Mouse (Mus musculus): ENCODE data around the gene Gsk3a.
A peak's percentile ranks its signal among the peaks of the same experiment; 100 is the strongest.

The Gsk3a gene

DNA sequence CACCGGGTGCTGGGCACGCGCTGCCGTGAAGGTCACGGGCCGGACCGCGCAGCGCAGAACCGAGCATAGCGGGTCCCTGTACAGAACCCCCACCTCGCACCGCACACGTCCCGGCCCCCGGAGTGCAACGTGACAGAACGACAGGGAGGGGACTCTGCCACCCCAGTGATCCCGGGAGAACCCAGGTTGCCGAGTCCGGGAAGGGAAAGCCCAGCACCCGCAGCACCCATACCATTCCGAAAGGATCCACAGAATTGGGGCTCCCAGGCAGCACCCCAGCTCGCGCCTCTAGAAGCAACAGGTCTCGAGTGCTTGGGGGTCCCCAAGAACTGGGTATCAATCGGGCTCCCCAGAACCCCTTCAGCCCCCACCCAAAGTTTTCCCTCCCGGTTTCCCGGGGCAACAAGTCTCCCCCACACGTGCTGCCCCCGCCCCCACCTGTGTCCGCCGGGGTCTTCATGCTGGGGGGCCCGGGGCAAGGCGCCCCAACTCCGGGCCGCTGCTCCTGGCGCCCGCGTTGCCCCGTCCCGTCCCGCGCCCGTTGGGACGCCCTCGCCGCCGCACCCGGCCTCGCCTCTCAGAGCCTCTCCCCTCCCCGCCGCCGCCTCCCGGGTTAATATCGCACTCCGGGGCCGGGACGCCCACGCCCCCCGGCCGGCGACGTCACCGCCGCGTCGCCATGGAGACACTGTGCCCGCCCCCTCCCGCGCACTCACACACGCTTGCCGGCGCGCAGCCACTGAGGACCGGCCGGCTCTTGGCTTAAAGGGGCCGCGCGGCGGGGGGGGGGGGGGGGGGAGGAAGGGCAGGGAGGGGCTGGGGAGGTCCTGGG is 12.7 kb upstream of the Gsk3a start, which contains the start of gene Erf:
Gene Erf (minus strand): TSS at position 621 of the 832 bp plus-strand sequence.
- peak; percentile 94 for DNase-seq (ENCODE audit: low read depth, low spot score)

DNA sequence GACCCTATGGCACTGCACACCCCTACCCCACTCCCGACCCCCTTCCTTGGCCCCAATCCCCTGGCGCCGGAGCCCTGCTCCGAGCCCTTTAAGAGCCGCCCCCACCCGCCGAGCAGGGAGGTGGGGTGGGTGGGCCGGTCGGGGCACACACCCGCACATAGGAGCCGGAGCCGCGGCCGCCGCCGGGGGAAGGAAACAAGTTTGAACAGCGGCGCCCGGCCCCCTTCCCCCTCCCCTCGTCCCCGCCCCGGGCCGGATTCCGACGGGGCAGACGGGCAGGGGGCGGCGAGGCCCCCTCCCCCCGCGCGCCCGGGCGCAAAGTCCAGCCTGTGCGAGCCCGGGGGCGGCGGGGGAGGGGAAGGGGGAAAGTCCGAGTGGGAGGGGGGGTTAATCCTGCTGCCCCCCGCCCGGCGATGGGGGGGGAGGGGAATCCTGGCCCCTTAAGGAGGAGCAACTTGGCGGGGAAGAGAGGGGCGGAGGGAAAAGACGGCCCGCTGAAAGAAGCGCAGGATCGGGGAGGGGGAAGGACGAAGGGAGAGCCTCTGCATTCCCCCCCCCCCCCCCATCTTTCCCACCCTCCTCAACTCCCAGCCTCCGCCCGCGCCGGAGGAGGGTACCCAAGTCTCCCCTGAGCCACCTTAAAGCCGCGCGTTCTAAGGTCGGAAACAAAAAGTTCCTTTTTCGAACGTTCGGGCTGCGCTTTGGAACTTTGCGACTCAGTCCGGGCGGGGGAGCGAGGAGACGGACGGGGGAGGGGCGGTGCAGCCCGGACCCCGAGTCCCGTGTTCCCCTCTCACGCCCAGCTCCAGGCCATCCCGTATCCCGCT is 11.9 kb upstream of the Gsk3a start:
- peak; percentile 77 for DNase-seq (ENCODE audit: low read depth, low spot score)

DNA sequence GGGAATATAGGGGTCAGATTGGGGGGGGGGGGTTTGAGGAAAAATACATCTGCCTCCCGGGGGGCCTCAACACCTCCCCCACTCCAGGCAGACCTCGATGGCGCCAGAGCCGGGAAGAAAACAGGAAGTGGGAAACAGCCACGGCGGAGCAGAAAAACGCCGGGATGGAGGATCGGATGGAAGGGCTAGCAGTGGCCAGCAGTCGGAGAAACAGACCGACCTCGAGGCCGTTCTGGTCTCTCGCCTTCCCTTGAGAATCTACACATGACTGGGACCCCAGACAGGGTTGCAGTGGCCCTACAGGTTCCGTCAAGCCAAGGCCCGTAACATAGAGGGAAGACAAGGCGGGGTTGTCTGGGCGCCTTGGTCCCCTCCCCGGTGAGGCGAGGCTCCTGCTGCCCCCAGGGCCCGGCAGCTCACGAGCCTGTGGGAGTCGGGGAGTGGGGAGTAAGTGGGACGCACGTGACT is 11.2 kb upstream of the Gsk3a start:
- peak; percentile 49 for DNase-seq (ENCODE audit: low read depth, low spot score)

DNA sequence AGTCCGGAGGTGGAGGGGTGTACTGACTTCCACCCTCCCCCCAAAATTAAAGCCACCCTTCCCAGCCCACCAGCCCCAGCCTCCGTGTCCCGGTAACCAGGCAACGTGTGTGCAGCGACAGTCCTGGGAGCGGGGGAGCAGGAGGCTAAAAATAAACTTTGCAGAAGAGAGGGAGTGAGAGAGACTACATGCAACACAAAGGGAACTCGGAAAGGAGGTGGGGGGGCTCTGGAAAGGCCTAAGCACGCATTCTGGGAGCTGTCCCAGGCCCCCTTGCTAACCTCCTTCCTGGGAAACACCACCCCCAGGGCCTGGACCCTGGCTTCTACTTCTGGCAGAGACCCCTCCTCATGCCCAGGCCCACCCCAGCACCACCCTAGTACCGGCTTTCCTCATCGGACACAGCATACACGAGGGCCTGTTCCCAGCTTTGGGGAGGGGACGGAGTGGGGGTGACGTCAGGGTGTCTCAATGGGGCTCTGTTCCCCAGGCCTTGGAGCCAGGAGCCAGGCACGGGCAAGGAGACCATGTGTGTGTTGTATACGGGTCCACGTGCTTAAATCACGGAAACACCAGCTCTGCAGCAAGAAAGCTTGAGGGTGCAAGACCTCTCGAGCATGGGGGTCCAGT is 10.5 kb upstream of the Gsk3a start:
- DNase-seq (ENCODE audit: low read depth, low spot score), result peak; percentile 93

DNA sequence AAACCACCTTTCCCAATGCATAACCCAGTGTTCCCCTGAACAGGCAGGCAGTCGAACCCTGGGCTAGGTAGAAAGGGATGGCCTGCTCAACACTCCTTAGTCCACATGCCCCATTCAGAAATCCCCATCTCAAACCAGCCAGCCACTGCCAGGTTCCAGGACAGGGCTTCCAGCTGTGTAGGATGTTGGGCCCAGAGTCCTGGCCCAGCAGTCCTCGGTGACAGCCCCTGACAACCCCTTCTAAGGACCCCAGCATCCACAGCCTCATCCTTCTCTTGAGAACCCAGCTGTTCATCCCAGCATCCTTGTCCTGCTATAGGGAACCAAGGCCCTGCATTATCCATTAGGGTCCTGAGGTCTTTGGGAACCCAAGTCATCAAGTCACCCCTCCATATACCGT is 9.8 kb upstream of the Gsk3a start:
- no peak for DNase-seq (ENCODE audit: low read depth, low spot score)

DNA sequence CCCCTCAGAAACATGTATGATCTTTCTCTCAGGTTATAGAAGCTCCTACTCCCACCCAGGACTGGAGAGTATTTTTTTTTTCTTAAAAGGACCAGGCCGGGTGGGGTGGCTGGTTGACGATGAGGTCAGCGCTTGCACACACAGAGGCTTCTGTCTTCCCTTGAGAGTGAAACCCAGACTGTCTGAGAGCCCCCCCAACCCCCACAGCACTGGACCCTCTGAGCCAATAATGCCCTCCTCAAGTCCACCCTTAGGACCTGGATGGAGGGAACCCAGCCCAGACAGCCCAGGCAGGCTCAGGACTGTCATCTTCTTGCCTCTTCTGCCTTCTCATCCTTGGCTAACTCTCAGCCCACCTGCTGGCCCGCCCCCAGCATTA is 9.1 kb upstream of the Gsk3a start:
- peak; percentile 65 for DNase-seq (ENCODE audit: low read depth, low spot score)

DNA sequence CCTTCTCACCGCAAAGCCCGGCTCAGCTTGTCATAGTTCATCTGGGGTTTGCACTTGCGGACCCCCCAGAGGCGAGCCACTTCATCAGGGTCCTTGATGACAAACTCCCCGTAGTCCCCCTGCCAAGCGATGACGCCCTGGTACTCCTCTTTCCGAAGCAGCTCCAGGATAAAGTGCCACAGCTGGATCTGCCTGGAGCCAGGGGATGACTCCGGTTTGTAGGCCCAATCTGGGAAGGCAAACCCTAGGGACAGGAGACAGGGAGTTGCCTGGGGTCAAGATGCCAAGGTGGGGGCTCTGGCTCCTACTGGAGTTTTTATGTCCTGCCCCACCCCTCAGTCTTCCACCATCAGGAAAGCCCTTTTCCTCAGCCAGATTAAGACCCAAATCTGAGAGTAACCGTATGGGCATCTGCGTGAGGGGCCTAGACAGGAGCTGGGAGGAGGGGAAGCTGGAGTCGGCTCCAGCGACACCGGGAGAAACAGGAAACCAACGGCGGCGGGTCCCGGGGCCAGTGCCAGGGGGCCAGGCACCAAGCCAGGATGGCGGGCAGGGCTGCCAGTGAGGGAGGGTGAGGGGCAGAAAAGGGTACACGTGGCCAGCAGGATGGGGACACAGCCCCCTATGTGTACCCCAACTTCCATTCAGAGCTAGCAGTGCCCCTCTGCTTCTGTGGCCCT is 8.6 kb upstream of the Gsk3a start:
- no peak for DNase-seq (ENCODE audit: low read depth, low spot score)

DNA sequence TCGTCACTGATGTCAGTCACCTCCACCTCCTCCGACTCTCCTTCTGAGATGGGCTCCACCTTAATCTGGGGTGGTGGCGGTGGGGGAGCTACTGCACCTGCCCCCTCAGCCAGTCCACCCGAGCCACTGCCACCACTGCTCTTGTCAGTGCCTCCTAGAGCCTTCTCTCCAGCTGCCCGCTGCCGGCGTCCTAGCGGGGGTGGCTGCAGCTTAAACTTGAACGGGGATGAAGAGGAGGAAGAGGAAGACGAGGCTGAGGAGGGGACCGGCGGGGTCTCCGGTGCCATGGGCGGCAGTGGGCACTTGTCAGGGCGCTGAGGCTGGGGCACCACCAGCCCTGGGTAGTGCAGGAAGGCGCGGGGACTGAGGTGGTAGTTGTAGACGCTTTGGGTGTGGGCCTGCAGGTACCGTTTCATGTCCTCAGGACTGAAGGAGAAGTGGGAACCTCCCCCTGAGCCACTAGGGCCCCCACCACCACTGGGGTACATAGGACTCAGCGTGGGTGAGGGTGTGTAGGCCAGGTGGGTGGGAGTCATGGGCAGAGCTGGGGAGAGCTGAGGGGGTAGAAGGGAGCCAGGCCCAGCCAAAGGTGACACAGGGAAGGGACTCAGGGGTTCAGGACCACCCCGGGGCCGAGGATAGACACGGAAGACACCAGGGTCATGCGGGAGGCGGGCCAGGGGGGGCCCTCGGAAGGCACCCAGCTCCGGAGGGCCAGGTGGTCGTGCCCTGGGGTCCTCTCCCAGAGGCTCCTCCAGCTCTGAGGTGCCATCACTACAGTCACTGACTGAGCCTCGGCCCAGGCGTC is 7.1 kb upstream of the Gsk3a start:
- no peak for DNase-seq (ENCODE audit: low read depth, low spot score)

DNA sequence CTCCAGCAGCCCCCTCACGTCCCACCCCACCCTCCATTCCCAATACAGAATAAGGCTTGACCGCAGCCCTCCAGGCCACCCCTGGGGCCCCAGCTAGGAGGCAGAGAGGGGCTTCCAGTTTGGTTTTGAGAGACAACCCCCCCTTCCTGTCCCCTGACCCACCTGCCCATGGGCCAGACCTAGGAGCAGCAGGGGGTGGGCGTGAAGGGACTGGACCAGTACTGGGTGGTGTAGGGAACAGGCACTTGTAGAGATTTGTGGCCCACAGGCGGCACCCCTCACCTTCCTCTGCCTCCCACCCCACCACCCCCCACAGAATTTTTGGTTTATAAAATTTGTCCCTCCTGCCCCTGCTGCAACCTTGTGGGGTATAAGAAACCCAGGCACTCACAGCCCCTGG is 5.7 kb upstream of the Gsk3a start:
- DNase-seq (ENCODE audit: low read depth, low spot score), result no peak

DNA sequence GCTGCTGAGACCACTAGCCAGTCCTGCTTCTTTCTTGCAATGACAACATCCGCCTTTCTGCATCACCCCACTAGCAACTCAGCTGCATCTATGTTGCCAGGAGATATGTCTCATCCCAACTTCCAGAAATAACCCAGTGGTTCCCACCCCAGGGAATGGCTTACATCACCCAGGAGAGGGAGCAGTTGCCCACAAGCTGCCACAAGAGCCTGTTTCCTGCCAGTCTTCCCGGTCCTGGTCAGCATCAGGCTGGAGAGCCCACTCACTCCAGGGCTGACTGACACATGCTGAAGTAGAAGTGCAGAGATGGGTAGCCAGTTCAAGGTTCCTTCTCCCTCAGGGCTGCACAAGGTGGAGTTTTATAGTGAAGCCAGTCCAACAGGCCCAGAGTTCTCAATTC is 3.4 kb upstream of the Gsk3a start:
- DNase-seq (ENCODE audit: low read depth, low spot score), result peak; percentile 96

DNA sequence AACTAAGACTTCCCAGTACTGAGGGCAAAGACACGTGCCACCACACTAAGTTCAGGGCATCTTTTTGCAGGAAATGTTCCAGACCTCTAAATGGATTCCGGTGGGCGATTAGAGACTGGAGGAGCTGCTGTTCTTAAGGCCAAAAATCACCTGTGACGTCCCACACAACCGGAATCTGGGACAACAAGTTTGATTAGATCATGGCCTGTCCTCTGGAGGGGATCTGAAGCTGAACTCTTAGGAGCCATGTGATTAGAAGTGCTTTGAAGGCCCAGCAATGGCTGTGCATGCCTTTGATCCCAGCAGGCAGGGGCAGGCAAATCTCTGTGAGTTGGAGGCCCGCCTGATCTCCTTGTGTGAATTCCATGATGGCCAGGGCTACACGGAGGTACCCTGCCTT is 3.0 kb upstream of the Gsk3a start:
- DNase-seq (ENCODE audit: low read depth, low spot score), result no peak

DNA sequence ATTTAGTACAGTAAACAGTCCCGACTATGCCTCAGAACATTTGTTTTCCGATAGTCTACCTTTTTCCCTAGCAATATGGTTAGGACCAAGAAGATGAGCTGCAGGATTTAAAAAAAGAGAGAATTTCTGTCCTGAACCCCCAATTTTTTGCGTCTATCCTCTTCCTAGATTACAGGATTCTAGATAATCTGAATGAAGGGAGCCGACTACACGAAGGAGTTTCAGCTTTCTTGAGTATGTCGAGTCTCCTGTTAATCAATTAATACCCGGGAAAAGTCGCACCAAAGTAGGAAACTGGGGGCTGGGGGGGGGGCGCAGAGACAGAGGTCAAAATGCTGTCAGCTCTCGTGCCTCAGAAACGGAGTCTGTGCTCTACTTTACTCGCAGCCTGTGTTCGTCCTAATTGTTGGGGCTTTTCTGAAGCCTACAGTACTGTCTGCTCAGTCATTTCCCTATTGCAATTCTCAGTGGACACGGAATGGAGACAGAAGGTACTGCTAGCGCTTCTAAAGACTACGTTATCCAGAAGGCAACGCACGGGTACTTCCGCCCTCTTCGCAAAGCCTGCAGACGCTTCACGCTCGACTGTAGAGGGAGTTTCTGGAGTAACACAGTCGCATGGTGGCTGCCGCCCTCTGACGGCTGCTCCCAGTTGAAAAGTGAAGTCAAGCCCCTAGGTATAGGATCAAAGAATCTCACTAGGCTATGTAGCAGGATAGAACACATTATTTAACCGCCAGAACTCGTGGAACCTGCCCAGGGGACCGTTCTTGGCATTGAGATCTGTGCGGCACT is 1.4 kb upstream of the Gsk3a start:
- DNase-seq (ENCODE audit: low read depth, low spot score), result peak; percentile 99

DNA sequence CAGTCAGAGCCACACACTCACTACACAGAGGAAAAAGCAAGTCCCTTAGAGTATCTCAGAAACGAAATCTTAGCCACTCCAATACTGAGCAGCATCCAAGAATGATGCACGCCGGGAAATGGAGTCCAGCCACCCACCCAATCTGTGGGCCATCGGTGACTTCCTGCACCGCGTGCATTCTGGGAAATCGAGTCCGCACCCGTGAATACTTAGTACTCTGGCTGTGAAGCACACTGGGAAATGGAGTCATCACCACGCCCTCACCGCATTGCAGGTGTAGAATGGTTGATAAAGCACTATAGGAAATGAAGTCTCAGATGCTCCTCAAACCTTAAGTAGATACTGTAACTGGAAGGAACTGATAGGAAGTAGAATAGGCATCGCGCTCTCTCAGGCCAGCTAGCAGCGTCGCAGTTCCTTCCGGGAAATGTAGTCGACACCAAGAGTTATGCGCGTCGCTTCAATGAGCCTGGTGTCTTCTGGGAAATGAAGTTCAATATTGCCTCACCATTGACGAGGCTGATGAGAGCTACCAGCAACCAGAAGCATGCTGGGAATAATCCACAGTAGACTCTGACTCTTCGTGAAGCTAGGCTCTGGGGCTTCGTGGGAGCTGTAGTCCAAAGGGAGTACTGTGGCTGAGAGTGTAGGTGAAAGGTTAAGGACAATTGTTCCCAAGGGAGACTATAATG is 510 bp upstream of the Gsk3a start:
- DNase-seq (ENCODE audit: low read depth, low spot score), result peak; percentile 100

DNA sequence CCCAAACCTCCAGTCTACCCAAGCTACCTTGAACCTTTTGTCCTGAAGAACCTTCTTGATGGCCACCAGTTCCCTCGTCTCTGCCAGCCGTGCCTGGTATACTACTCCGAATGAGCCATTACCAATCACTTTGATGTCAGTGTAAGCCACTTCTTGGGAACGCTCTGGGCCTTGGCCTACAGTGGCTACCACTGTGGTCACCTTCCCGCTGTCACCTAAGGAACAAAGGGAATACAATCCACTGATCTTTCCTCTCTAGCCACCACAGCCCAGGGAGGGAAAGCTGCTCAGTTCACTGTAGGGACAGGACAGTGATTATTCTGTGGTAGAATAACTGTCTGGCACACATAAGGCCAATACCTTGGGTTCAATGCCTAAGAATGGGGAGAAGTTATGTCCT is 2.1 kb downstream of the Gsk3a start:
- DNase-seq (ENCODE audit: low read depth, low spot score), result no peak

DNA sequence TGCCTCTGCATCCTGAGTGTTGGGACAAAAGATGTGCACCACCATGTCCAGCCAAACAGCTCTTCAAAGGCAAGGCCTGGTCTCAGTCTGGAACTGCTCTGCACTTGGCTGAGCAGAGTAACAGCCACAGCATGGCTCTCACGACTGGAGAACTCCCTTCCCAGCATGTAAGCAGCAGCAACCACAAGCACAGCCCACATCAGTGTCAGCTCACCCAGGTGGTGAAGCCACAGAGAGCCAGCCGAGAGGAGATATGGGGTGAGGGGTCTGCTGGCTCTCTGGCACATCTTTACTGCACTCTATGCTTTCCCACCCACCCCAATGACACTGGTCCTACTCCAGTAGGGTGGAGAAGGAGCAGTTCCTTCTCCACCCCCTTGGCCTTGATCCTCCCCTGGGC is 4.6 kb downstream of the Gsk3a start:
- DNase-seq (ENCODE audit: low read depth, low spot score), result no peak

DNA sequence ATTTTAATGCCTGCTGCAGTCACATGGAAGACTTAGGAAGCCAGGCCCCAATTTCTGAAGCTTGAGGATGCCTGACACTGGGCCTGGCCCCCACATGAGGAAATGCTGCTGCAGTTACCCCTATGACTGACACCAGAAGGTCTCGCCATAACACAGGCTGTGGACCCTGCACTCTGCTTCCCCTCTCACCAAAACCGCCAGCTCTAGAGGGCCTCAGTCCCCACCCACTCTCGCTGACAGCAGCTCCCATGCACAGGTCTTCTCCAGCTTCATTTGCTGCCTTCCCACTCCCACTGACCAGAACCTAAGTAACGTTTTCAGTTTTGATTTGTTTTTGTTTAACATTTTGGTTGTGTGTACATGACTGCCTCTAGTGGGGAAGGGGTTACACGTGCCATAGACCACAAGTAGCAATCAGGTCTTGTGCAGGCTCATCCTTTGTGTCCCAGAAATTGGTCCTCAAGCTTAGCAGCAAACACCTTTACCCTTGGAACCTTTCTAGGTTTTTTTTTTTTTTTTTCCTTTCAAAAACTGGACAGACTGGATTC is 5.5 kb downstream of the Gsk3a start:
- DNase-seq (ENCODE audit: low read depth, low spot score), result no peak

DNA sequence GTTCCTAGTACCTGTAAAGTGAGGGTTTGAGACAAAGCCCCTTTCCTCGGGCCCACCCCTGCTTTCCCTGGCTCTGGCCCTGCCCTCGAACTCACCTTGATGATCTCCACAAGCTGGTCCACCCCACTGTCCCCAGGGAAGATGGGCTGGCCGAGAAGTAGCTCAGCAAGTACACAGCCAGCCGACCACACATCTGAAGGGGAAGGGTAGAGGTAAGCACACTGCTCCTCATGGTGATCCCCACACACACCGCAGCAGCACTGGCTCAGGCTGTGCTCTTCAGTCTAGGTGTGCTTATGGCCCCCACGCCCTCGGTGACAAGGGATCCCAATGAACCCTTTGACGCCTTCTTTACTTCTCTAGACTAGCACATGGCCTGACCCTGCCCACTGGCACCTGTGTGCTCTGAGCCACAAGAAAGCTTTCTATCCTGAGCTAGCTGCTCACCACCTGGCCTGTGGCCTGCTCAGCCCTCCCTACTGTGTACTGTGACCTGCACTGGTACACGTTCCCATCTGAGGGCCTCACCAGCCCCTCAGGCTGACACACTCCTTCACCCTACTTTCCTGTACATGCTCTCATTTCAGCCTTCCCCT is 6.9 kb downstream of the Gsk3a start:
- no peak for DNase-seq (ENCODE audit: low read depth, low spot score)

DNA sequence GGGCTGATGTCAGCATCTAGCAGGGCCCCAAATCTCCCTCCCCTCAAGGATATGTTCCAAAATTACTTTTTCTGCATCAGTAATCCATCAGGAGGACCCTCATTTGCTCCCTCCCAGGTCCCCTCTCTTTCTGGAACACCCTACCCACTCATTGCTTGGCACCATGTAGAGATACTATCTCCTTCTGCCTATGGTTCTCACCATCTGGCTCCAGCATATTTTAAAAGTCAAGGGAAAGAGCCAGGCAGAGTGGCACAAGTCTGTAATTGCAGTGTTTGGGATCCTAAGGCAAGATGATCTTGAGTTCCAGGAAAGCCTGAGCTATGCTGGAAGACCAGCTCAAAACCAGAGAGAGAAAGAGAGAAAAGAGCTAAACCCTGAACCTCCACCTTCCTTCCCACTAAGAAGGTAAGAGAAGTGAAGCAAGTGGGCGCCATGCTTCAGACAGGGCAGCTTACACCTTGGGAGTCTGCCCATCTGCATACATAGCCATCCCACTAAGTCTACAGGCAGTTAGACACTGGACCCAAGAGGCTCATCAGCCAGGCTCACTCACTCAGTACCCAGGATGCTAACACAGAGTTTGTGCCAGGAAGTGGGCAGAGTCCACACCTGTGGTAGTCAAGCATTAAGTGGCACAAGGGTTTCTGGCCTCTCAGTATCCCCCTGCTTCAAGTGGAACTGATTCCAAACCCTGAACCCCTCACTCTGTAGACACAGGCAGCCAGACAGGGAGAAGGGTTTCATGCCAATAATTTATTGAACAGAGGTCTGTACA is 9.9 kb downstream of the Gsk3a start:
- peak; percentile 58 for DNase-seq (ENCODE audit: low read depth, low spot score)
